Mouse (Mus musculus) ovary, postnatal 36 days (tissue): ENCODE measurements around the gene Lage3.
A peak's percentile ranks its signal among the peaks of the same experiment; 100 is the strongest.
"Not testable (repeated sequence)": the region's sequence is repeated elsewhere in the genome, so short reads cannot be mapped to it uniquely, and the experiment has no call there.

Experiments used
- DNase-seq: peaks from one replicate; pipeline ENCODE4 v3.0.0; 2022; ENCODE audit warnings: low spot score, mixed read lengths

Lage3 gene

DNA sequence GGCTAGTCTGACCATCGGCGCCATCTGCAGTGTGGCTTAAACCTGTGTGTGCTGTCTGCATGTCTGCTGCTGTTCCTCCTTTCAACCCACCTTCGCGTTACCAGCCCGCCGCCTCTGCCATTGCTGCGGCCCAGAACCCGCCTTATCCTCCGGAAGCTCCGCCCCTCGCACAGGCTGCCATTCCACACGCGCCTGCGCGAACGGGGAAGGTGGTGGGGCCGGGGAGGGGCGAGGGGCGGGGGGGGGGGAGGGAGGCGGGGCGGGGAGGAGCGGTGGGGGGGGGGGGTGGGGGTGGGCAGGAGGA, at the start of gene Lage3:
Gene Lage3, minus strand, starts transcription at position 152 of the 304 bp plus-strand sequence.
- peak; percentile 80 for DNase-seq

DNA sequence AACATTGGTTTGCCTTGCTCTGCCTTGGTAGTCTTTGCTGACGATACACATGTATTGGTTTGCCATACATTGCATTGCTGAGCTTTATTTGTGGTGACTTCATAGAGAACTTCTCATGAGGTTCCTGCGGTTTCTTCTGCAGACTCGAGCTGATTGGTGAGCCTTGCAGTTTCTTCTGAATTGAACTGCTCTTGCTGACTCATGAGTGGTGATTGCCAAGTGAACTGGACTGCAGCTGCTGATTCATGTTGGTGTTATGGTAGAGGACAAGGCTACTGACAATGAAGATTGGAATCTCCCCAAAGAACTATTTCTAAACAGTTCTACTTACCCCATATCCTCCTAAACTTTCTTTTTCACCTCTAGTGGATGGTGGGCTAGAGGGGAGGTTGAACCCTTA, 46.7 kb upstream of the Lage3 start:
- no peak for DNase-seq

DNA sequence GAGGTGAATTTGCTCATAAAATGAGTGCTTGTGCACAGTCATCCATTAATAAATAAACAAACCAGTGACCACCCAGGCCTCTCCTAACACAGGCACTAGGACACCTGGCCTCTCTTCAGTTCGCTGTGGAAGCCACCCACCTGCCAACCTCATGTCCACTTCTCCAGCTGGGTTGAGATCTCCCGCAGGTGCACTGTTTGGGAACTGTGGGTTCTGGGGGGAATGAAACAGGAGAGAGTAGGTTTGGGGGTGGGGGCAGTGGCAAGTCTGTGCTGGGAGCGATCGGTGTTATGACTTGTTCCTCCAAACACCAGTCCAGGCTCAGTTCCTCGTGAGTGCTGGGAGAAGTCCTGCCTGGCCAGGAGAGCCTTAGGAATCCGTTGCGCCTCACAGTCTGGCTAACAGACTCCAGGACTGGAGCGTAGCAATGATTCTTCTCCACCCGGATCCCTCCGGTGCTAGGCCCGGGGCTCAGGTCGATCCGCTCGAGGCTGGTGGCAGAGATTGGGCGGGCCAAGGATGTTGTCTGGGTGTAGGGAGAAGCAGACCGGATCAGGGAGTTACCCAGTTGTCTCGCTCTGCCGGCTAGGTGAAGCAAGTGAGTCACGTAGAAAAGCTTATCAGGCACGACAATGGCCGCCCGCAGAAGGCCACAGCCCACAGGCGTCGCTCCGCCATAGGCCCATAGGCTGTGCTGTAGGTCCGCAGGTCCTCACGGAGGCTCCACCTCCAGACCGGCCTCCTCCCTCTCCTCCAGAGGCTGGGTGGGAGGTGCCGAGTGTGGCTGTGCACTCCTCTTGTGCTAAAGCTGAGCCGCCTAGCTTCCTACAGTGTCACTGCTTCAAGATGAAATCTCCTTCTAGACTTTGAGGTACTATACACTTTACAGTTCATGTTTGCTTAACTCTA, 39.4 kb upstream of the Lage3 start, which contains the start of the genes Fam3a and Ikbkg:
Gene Fam3a, minus strand, starts transcription at position 738 of the 909 bp plus-strand sequence.
Gene Ikbkg, plus strand, starts transcription at position 756 of the 909 bp plus-strand sequence.
- peak; percentile 79 for DNase-seq

DNA sequence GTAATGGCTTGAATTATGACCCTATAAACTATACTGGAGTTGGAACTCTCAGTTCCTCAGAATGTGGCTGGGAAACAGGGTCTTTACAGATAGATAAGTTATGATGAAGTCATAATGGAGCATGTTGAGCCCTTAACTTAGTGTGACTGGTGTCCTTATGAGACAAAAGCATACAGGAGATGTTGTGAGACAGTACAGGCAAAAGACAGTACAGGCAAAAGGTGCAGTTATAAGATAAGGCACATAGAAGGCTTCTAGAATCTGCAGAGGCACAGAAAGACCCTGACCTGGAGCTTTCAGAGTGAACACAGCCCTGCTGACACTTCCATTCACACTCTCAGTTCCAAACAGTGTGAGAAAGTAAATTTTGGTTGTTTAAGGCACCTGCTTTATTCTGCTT, 34.7 kb upstream of the Lage3 start:
- DNase-seq, result no peak

DNA sequence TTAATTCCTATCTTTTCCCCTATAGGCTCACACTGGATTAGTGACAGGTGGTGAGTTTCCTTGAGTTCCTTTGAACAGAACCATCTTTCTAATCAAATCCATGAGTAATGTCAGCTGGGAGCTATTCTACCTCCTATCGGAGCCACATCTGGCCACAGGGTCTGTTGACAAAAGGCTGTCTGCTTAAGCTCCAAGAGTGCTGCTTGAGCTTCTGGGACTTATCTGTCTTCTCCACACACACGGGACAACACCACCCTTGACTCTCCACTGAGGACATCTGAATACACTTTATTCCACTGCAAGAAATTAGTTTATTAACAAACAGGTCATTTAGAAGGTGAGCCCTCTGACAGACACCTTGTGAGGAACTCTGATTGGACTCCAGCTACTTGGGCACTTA, 31.0 kb upstream of the Lage3 start:
- DNase-seq, result no peak

DNA sequence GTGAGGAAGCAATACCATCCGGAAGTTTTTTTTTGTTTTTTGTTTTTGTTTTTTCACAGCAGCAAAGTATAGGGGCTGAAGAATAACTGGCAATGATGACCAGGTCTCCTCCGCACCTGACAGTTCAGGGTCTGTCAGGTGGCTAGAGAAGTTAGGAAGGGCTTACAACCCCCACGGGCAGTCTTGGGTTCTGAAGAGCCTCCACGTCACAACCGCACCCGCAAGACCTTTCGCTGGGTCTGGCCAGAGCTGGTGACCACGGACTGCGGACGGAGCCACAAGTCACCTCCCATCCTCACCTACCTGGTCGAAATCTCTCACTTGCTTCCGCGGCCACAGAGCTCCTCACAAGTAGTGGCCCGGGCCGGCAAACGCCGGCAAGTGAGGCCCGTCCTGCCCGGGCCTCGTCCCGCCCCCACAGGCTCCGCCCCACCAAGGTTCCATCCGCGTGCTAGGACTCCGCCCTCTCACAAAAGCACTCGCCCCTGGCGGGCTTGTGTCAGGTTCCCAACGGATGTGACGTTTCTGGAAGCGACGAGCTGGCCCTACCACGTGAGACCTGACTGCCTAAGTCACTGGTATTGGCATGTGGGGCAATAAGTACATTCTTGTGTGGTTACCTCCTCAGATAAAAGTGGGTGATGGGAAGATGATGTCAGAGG, 19.6 kb upstream of the Lage3 start, which contains the start of the genes Ubl4a and Slc10a3:
Gene Ubl4a, minus strand, starts transcription at position 331 of the 662 bp plus-strand sequence.
Gene Slc10a3, minus strand, starts transcription at position 462 of the 662 bp plus-strand sequence.
- peak; percentile 86 for DNase-seq

DNA sequence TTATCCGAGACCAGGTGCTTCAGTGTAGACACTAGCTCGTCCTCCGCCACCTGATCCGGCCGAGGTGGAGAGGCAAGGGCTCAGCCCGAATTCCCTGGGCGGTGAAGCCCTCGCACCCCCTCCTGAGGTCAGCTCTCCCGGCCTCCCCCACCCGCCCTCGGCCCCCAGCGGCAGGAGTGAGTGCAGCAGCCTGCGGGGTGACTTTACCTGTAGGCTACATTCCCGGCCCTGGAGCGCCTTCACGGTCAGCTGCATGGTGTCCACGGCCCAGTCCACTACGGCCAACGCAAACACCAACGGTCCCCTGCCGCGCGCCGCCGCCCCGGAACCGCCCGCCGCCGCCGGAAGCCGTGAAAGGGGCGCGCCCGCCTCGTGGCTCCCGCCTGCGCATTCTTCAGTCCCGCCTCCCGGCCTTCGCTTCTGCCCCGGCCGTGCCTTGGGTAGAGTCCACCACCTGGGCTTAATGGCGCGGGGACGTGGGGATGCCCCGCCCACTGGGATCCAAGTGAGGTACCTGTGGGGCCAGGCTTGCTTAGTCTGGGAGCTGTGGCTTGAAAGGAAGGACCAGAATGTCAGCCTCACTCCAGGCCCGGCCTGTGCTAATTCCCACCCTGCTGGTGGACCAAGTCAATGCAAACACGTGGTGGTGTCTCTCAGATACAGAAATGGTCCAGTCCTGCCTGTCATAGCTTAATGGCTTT, 14.9 kb upstream of the Lage3 start:
- DNase-seq, result peak; percentile 76

DNA sequence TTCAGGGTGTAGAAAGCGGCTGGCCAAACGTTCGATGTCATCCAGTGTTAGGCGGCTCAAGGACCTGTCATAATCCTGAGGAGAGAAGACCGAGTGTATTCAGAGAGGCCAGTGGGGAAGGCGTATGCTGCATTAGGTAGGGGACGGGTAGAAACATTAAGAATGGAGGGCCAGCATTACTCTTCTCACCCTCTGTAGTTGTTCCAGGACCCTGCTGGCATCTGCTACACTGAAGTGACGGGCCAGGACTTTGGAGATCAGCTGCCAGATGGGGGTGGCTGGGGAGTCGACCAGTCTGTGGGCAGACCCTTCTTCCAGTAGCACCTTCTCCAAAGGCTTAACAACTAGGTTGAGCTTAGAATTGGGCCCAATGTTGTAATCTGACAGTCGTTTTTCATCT, 14.1 kb upstream of the Lage3 start:
- no peak for DNase-seq

DNA sequence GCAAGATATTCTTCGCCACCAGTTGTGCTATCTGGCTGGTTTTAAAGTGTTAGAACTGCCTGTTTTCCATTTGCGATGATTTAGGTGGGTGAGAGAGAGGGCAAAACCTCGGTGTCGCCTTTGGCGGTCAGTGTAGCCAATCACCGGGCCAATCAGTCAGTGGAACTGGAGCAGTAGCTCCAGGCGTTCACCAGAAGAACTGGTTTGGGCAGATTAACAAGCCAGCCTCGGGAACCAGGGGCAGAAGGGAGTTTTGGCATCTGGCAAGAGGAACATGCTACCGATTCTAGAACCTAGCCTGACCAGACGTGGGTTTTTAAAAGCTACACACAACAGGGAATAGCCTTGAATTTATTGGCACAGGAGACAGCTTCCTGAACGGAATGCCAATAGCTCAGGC, 5.8 kb upstream of the Lage3 start:
- no peak for DNase-seq

DNA sequence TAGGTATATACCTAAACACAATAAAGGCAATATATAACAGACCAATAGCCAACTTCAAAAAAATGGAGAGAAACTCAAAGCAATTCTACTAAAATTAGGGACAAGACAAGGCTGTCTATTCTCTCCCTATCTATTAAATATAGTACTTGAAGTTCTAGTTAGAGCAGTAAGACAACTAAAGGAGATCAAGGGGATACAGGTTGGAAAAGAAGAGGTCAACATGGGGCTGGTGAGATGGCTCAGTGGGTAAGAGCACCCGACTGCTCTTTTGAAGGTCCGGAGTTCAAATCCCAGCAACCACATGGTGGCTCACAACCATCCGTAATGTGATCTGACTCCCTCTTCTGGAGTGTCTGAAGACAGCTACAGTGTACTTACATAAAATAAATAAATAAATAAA, 3.7 kb upstream of the Lage3 start:
- not testable (repeated sequence) for DNase-seq

DNA sequence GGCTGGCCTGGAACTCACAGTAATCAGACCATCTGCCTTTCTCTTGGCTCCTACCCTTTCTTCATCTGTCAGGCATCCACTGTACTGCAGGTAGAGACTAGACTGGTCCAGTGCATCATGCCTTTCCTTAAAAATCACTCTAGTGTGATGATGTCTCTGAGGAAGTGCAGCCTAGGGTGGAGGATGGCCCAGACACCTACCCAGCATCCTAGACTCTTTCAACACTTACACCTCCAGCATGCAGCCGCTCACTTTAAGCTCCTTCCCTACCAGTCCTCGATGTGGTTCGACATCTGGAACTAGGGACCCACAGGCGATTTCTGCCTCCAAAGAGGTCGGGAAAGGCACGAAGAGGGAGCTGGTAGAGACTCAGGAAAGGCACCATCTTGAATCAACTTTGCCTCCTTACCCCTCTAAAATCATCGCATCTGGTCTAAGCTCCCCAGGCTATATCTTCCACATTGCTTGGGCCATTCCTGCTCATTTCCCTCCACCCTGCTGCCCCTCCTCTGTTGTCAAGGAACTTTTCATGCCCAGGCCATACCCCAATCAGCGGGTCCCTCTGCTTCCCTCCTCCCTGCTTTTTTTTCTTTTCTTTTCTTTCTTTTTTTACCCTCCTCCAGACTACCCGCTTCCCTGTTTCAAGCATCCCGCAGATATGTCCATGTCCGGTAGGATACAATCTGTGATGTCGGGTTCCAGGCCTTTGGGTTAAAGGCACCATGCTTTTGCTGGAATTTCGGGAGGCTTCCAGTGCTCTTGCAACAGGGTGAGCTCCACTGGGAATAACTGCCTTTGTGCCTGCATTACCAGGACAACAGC, 562 bp downstream of the Lage3 start:
- DNase-seq, result no peak

DNA sequence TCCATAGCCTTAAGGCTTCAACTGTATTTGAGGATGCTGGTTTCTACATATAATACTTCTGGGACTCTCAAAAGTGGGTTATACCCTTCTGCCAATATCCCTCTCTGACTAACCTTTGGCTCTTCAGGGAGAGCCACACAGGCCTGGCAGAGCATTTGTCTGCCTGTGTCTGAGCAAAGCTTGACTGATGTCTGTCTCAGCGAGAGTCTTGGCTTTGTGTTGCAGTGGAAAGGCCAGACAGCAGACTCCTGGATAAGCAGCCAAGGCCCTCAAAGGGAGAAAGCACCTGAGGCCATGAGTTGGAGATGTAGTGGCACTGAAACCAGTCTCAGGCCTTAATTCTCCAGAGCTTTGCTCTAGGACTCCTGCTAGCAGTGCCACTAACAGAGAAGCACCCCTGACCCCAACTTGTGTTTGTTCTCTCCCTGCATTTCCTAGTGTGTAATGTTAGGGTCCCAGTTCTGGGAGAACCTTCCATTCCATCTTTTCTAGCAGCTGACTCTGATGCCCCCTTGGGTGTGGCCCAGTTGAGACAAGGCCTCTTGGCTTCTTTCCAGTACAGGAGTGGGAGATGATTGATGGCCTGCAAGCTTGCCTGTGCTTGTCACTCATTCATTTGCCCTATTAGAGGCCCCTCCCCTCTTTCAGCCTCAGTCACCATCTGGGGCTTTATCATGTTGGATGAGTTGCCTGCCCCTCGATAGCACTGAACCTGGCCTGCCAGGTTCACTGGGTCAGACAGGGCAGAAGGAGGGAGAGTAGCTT, 23.1 kb downstream of the Lage3 start:
- DNase-seq, result no peak

DNA sequence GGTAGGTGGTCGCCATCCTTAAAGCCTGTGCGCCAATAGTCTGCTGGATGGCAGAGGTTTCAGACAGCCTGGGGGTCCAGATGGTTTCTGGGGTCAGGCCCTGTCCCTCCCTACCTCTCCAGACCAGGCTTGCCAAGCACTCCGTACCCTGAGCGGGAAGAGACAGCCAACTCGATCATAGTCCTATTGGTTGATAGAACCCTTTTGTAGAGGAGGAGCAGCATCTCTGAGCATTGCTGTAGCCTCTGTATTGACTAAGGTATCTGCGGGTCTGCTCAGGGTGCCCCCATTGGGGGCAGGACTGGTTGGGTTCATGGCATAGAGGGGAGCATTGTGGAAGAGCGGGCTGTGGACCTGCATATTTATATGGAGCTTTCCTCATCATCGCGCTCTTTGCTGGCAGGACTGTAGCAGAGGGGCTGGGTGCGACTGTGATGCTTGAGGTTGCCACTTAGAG, 24.2 kb downstream of the Lage3 start:
- no peak for DNase-seq

DNA sequence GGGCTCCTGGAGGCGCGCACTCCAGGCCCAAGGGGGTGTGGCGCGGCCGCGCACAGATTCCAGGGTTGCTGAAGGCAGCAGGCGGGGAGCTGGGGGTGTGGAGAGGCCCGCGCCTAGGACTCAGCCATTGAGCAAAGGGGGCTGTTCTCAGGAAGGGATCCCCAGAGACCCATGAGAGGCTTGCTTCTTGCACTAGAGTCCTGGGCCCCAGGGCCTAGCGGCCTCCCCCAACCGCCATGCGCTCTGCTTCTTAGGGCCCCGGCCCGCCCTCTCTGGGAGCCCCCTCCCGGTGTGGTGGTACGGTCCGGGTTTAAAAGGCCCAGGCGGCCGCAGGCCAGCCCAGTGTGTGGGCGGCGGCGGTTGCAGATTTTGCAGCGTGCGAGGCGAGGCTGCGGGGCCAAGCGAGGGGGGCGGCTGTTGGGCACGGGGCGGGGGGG, 24.7 kb downstream of the Lage3 start, which contains the start of gene Plxna3:
Gene Plxna3, plus strand, starts transcription at position 342 of the 437 bp plus-strand sequence.
- DNase-seq, result peak; percentile 79

DNA sequence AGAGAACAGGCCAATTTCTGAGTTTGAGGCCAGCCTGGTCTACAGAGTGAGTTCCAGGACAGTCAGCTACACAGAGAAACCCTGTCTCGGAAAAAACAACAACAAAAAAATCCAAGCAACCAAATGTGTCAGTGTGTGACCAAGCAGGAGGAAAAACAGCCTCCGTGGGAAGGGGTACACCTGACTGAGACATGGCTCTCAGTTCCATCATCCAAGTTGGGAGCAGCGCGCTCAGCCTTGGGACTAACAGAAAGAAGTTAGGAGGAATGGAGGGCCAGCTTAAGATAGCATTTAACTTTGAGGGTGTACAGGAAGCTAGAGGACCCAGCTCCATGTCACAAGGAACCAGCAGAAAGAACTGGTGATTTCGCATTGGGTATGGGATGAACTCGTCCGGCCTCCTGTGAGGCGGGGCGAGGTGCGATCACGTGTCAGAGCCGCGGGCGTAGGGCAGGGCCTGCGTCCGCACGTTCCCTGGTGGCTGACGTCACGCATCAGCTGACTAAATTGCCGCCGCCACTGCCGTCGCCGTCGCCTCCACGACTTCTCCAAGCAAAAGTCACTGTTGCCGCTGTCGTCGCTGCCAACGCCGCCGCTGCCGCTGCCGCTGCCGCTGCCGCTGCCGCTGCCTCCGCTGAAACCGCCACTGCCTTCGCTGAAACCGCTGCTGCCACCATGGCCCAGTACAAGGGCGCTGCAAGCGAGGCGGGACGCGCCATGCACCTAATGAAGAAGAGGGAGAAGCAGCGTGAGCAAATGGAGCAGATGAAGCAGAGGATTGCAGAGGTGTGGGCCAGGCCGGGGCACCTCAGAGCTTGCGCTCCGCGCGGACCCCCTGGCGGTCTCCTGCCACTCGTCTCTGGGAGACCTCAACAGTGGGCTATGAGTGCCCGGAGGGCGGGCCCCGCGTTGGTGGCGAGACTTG, 40.6 kb downstream of the Lage3 start, which contains the start of gene Fam50a:
Gene Fam50a, plus strand, starts transcription at position 494 of the 925 bp plus-strand sequence.
- DNase-seq, result peak; percentile 82

DNA sequence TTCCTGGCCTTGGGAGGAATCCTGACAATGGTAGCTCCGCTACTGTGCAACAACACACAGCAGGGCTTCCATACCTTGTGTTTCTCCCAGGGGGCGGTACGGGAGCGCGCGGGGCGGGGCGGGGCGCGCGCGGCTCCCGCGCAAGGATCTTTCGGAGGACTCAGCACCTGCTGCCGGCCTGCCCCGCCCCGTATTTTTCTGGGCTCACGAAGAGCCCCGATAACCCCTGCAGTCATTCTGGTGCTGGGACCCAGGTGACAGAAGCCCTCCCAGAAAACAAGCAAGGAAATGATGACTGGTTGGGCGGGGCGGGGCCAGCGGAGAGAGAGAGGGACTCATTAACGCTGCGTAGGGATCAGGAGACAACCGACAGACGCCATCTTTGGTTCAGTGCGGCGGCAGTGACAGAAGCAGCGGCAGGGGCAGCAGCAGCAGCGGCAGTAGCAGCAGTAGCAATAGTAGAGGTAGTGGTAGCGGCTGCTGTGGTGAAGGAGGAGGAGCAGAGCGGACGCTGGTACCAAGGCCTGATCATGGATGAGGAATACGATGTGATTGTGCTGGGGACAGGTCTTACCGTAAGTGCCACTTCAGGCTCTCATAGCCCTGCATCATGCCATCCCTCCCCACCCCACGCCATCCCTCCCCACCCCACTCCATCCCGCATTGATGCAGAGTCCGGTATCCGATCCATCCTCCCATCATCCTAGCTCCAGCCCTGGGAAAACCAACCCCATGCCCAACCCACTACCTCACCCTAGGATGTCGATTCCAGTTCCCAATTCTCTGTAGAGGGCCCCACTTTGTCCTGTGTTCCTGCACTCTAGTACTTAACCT, 48.3 kb downstream of the Lage3 start, which contains the start of gene Gdi1:
Gene Gdi1, plus strand, starts transcription at position 132 of the 834 bp plus-strand sequence.
- DNase-seq, result peak; percentile 69
